Mouse (Mus musculus): ENCODE data around the gene Mars2. TPM values are rescaled to one million over a fixed set of nuclear protein-coding genes. Genes with fewer than 3 reads are reported as not detected.

Gene Mars2
- total RNA-seq, 1 experiment from 2014 or later: 5.2 TPM

Other genes with a start within 250 kb of the Mars2 start
- 708 to 966 TPM (median 956 TPM) in 3 replicates for gene Sf3b1, start 209.7 kb upstream of the Mars2 start, total RNA-seq (2017)
- 71.7 to 116 TPM (median 73.4 TPM) in 3 replicates for gene Coq10b, start 184.4 kb upstream of the Mars2 start, total RNA-seq (2017)
- gene Hspe1, start 149.0 kb upstream of the Mars2 start, total RNA-seq (2017): 100 to 218 TPM (median 129 TPM) in 3 replicates
- gene Hspd1, start 148.9 kb upstream of the Mars2 start, total RNA-seq (2017): 128 to 155 TPM (median 141 TPM) in 3 replicates
- gene Mob4, start 105.9 kb upstream of the Mars2 start, total RNA-seq (2017): 68.1 to 119 TPM (median 87.3 TPM) in 3 replicates
- gene Rftn2, start 10.4 kb upstream of the Mars2 start, total RNA-seq (2017): 1.4 to 3.1 TPM (median 2.7 TPM) in 3 replicates
- gene Boll, start 126.3 kb downstream of the Mars2 start, total RNA-seq (2017): 0.21 to 0.68 TPM in 2 of 3 replicates, not detected in the other
- 0.32 to 1.9 TPM (median 1.5 TPM) in 3 replicates for gene Plcl1, start 168.7 kb downstream of the Mars2 start, total RNA-seq (2017)

Measured in monocyte, adult 5-6 weeks (primary cell).